Mouse (Mus musculus) cortical plate, adult 2 months (tissue): ENCODE data around the gene Tmem119. TPM values are rescaled to one million over a fixed set of nuclear protein-coding genes. Genes with fewer than 3 reads are reported as not detected.

ENCODE experiments used
- H3K27ac ChIP-seq: fragments of 200-500 bp; 2 replicates; pipeline ENCODE4 v1.5.1; 2012; ENCODE audit warnings: low read length, control low read depth, inconsistent platforms; ENCODE audit not compliant: insufficient read depth
- H3K4me1 ChIP-seq: fragments of 200-500 bp; 2 replicates; pipeline ENCODE4 v1.6.1; 2011; ENCODE audit warnings: low read length; ENCODE audit not compliant: control insufficient read depth, insufficient read depth
- H3K4me3 ChIP-seq: fragments of 200-500 bp; 2 replicates; pipeline ENCODE4 v1.5.1; 2011; ENCODE audit warnings: mild to moderate bottlenecking, low read length, control low read depth; ENCODE audit not compliant: insufficient read depth
- CTCF ChIP-seq: fragments of 200-500 bp; IDR thresholded peaks from 2 replicates; pipeline ENCODE4 v1.5.1; 2011; ENCODE audit warnings: mild to moderate bottlenecking, control low read depth, low read length; ENCODE audit not compliant: insufficient read depth; ENCODE audit errors: extremely low read depth
- POLR2A ChIP-seq: fragments of 200-500 bp; IDR thresholded peaks from 2 replicates; pipeline ENCODE4 v1.6.1; 2011; ENCODE audit warnings: mild to moderate bottlenecking, low read length, control low read depth; ENCODE audit not compliant: insufficient read depth; ENCODE audit errors: extremely low read depth
- polyA plus RNA-seq: library from polyadenylated mRNA; depleted of rRNA; stranded (reverse); fragments of >200 nt; gene quantifications from 2 replicates; pipeline ENCODE4 v1.2.3, GENCODE M21; 2012; rRNA removed

Gene Tmem119
- polyA plus RNA-seq, 1 experiment, result 25.4 TPM

GRCm38 (mm10) chr5:113747629-113748028 lies 52.7 kb downstream of the Tmem119 start:
- Histone ChIP-seq H3K27ac (no peak overlapping the region), H3K4me1 (no peaks in the 10 kb centered on the region)
- no peak for TF ChIP-seq CTCF
- TF ChIP-seq POLR2A, result no peak

More at GRCm38 (mm10) chr5:113747629-113748028, 52.7 kb downstream of the Tmem119 start:
- H3K4me3 ChIP-seq, result no peak overlapping the region

Other genes starting within 250 kb of the Tmem119 start
- gene Cmklr1, start 150.1 kb downstream of the Tmem119 start, polyA plus RNA-seq, result 3.9 and 4.0 TPM in 2 replicates
- gene 1700069L16Rik, start 75.7 kb downstream of the Tmem119 start, polyA plus RNA-seq, result not detected in 2 replicates
- gene Ficd, start 64.7 kb downstream of the Tmem119 start, polyA plus RNA-seq, result 8.2 and 8.5 TPM in 2 replicates
- gene Sart3, start 28.0 kb downstream of the Tmem119 start, polyA plus RNA-seq, result 33.2 and 39.0 TPM in 2 replicates
- gene Iscu, start 27.8 kb downstream of the Tmem119 start, polyA plus RNA-seq, result 190 and 196 TPM in 2 replicates
- 43.5 TPM in 2 replicates for gene Selplg, start 32.1 kb upstream of the Tmem119 start, polyA plus RNA-seq
- 66.1 and 70.5 TPM in 2 replicates for gene Coro1c, start 108.2 kb upstream of the Tmem119 start, polyA plus RNA-seq
- gene Ssh1, start 193.4 kb upstream of the Tmem119 start, polyA plus RNA-seq, result 9.8 and 10.3 TPM in 2 replicates
- gene Dao, start 203.2 kb upstream of the Tmem119 start, polyA plus RNA-seq, result 0.06 TPM in 1 of 2 replicates, not detected in the other